Mouse (Mus musculus) lung, postnatal 4 days (tissue): Measurements from ENCODE around the gene Mbnl1.

Source experiments
- DNase-seq, 2 experiments: peaks; one replicate each; pipeline ENCODE4 v3.0.0; 2021

The Mbnl1 gene

GRCm38 (mm10) chr3:60519337-60519736 is 46.7 kb downstream of the Mbnl1 start:
- DNase-seq, result no peak

- DNase-seq, result no peak
Observed at GRCm38 (mm10) chr3:60524127-60524526, 51.5 kb downstream of the Mbnl1 start.

GRCm38 (mm10) chr3:60531286-60531685 is 58.7 kb downstream of the Mbnl1 start:
- DNase-seq, result no peak

GRCm38 (mm10) chr3:60531826-60532225 is 59.2 kb downstream of the Mbnl1 start:
- DNase-seq, result no peak

- no peak for DNase-seq
Observed at GRCm38 (mm10) chr3:60535224-60535623, 62.6 kb downstream of the Mbnl1 start.

GRCm38 (mm10) chr3:60537063-60537462 is 64.4 kb downstream of the Mbnl1 start:
- DNase-seq, result no peak

- no peak for DNase-seq
Observed at GRCm38 (mm10) chr3:60538214-60538971, 65.8 kb downstream of the Mbnl1 start.

GRCm38 (mm10) chr3:60541121-60541520 is 68.5 kb downstream of the Mbnl1 start:
- no peak for DNase-seq

GRCm38 (mm10) chr3:60546196-60546595 is 73.6 kb downstream of the Mbnl1 start:
- no peak for DNase-seq

GRCm38 (mm10) chr3:60546904-60547303 is 74.3 kb downstream of the Mbnl1 start:
- DNase-seq, result no peak

- DNase-seq, result no peak
Observed at GRCm38 (mm10) chr3:60550492-60550891, 77.9 kb downstream of the Mbnl1 start.

- DNase-seq, result no peak
Observed at GRCm38 (mm10) chr3:60551650-60552049, 79.0 kb downstream of the Mbnl1 start.

GRCm38 (mm10) chr3:60553011-60553410 is 80.4 kb downstream of the Mbnl1 start:
- DNase-seq, result no peak

GRCm38 (mm10) chr3:60556596-60556995 is 84.0 kb downstream of the Mbnl1 start:
- DNase-seq, result no peak

- no peak for DNase-seq
Observed at GRCm38 (mm10) chr3:60558252-60558862, 85.7 kb downstream of the Mbnl1 start.

GRCm38 (mm10) chr3:60559762-60560161 is 87.1 kb downstream of the Mbnl1 start:
- no peak for DNase-seq

- no peak for DNase-seq
Observed at GRCm38 (mm10) chr3:60563529-60564243, 91.1 kb downstream of the Mbnl1 start.

GRCm38 (mm10) chr3:60564244-60564643 is 91.6 kb downstream of the Mbnl1 start:
- no peak for DNase-seq

GRCm38 (mm10) chr3:60565204-60565603 is 92.6 kb downstream of the Mbnl1 start:
- no peak for DNase-seq

GRCm38 (mm10) chr3:60565950-60566349 is 93.3 kb downstream of the Mbnl1 start:
- no peak for DNase-seq

GRCm38 (mm10) chr3:60568171-60568684 is 95.6 kb downstream of the Mbnl1 start:
- DNase-seq, result no peak

GRCm38 (mm10) chr3:60568801-60569568 is 96.4 kb downstream of the Mbnl1 start:
- no peak for DNase-seq

GRCm38 (mm10) chr3:60569781-60570180 is 97.2 kb downstream of the Mbnl1 start:
- no peak for DNase-seq
